Comparison of ENCODE assay signal across 20 mouse cellular contexts in genomic region chr10:41543439-41543838, GRCm38 (mm10). TPM values are rescaled to one million over a fixed set of nuclear protein-coding genes. Genes with fewer than 3 reads are reported as not detected.
"Had no signal": no experiment of that assay in that cellular context is flagged by ENCODE, and none has a peak within 500 bp of the region (broad histone marks: within the 10 kb centered on the region; RNA-seq: fewer than 3 reads in every experiment).

No protein-coding gene starts in this region.

- H3K9me3 ChIP-seq: midbrain, embryonic 12.5 days; neural tube, embryonic 13.5 days; neural tube, embryonic 15.5 days had no signal

- H3K27me3 ChIP-seq: neural tube, embryonic 13.5 days; neural tube, embryonic 15.5 days had no signal

- H3K9ac ChIP-seq: liver, embryonic 14.5 days; lung, embryonic 14.5 days; midbrain, embryonic 12.5 days; neural tube, embryonic 13.5 days; neural tube, embryonic 15.5 days had no signal

- DNase-seq: lung, adult 18-20 months; lung, embryonic 14.5 days; lung, postnatal 10 days; lung, postnatal 4 days; midbrain, embryonic 14.5 days; retina, postnatal 1 day; right cerebral cortex, adult 18-20 months; right cerebral cortex, postnatal 25 days; right cerebral cortex, postnatal 4 days; spleen, adult 18-20 months; thymus, adult 2 months; thymus, postnatal 25 days; thymus, postnatal 4 days had no signal

- H3K27ac ChIP-seq: liver, embryonic 14.5 days; midbrain, embryonic 12.5 days; neural tube, embryonic 13.5 days; neural tube, embryonic 15.5 days had no signal

- H3K4me3 ChIP-seq: megakaryocyte, embryonic 14.5 days; midbrain, embryonic 12.5 days; neural tube, embryonic 13.5 days; neural tube, embryonic 15.5 days had no signal

- H3K4me1 ChIP-seq: neural tube, embryonic 15.5 days had no signal

- H3K4me2 ChIP-seq: lung, embryonic 14.5 days; midbrain, embryonic 12.5 days; neural tube, embryonic 13.5 days; neural tube, embryonic 15.5 days had no signal

RNA-seq across cellular contexts. Expression of gene Ppil6, which starts 53.2 kb away (rescaled TPM):
- total RNA-seq: monocyte, adult 5-6 weeks had no signal
- polyA plus RNA-seq: liver, embryonic 14.5 days; liver, embryonic 16.5 days had no signal
